In the genomic region with DNA sequence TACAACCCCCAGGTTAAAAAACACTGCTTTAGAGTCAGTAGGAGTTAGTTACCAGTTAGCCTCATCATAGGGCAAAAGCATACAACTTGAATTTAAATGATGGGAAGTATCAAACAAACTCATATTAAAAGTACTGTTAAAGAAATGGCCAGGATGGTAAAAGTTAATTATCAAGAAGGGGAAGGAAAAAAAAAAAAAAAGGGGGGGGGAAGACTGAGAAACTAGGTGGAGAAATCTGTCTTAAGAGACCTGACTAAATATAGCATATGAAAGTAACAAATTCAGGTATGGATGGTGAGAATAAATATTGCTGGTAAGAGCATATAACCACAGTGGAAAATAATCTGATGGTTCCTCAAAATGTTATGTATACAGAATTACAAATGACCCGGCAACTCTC, we compare ENCODE assay signal across 23 mouse cellular contexts.
"Had no signal": no experiment of that assay in that cellular context is flagged by ENCODE, and none has a peak within 500 bp of the region (broad histone marks: within the 10 kb centered on the region; RNA-seq: fewer than 3 reads in every experiment).

No protein-coding gene starts in this region.

- H3K27me3 ChIP-seq: embryonic facial prominence, embryonic 12.5 days; embryonic facial prominence, embryonic 13.5 days; embryonic facial prominence, embryonic 15.5 days; forebrain, embryonic 12.5 days; forebrain, embryonic 13.5 days; forebrain, embryonic 15.5 days had no signal

- ATAC-seq: forebrain, embryonic 13.5 days; forebrain, embryonic 15.5 days; forebrain, embryonic 16.5 days; forebrain, postnatal 0 days had no signal

- H3K9ac ChIP-seq: embryonic facial prominence, embryonic 12.5 days; embryonic facial prominence, embryonic 13.5 days; embryonic facial prominence, embryonic 15.5 days; forebrain, embryonic 12.5 days; forebrain, embryonic 13.5 days; forebrain, embryonic 15.5 days; forebrain, postnatal 0 days had no signal

- DNase-seq: cerebellum, adult 8-10 months; cerebellum, adult 9-10 months; cerebellum, adult 9-11 months; cerebellum, postnatal 25 days; cerebellum, postnatal 36 days; embryo, embryonic 11 days; forebrain, postnatal 0 days; gastrocnemius, postnatal 10 days; gastrocnemius, postnatal 25 days; gastrocnemius, postnatal 36 days; heart, adult 11 months; heart, adult 2 months had no signal

- H3K4me3 ChIP-seq: embryonic facial prominence, embryonic 10.5 days; embryonic facial prominence, embryonic 12.5 days; embryonic facial prominence, embryonic 13.5 days; embryonic facial prominence, embryonic 15.5 days; erythroblast, embryonic 14.5 days; forebrain, embryonic 10.5 days; forebrain, embryonic 12.5 days; forebrain, embryonic 13.5 days; forebrain, embryonic 15.5 days; gastrocnemius, adult 2 months; heart, adult 2 months had no signal

- H3K4me1 ChIP-seq: embryonic facial prominence, embryonic 10.5 days; embryonic facial prominence, embryonic 12.5 days; embryonic facial prominence, embryonic 13.5 days; embryonic facial prominence, embryonic 15.5 days; forebrain, embryonic 10.5 days; forebrain, embryonic 12.5 days; forebrain, embryonic 13.5 days; forebrain, embryonic 15.5 days had no signal

- H3K27ac ChIP-seq: embryonic facial prominence, embryonic 10.5 days; embryonic facial prominence, embryonic 12.5 days; embryonic facial prominence, embryonic 13.5 days; embryonic facial prominence, embryonic 15.5 days; forebrain, embryonic 10.5 days; forebrain, embryonic 12.5 days; forebrain, embryonic 13.5 days; forebrain, embryonic 15.5 days; gastrocnemius, adult 2 months; heart, adult 2 months had no signal

- H3K9me3 ChIP-seq: embryonic facial prominence, embryonic 10.5 days; embryonic facial prominence, embryonic 12.5 days; embryonic facial prominence, embryonic 13.5 days; embryonic facial prominence, embryonic 15.5 days; forebrain, embryonic 10.5 days; forebrain, embryonic 12.5 days; forebrain, embryonic 13.5 days; forebrain, embryonic 15.5 days had no signal

- H3K4me2 ChIP-seq: embryonic facial prominence, embryonic 12.5 days; embryonic facial prominence, embryonic 13.5 days; embryonic facial prominence, embryonic 15.5 days; forebrain, embryonic 12.5 days; forebrain, embryonic 13.5 days; forebrain, embryonic 15.5 days had no signal
